Mouse (Mus musculus) stomach, postnatal 0 days (tissue): ENCODE measurements at regions not wholly inside any gene's neighbourhood (a gene's known extent, or its start where the extent isn't known, plus 50 kb on each side); places are given as distances from the start of the nearest gene placed in this dataset.

Experiments
- ATAC-seq: fragments of 200-750 bp; cut with Nextera tagmentation; 2 replicates; pipeline ENCODE4 v1.8.0; 2017; ENCODE audit not compliant: low FRiP score, low TSS enrichment
- DNase-seq: peaks from one replicate; pipeline ENCODE4 v3.0.0-alpha.2; 2016; ENCODE audit warnings: low spot score
- H3K27ac ChIP-seq: fragments of 300-500 bp; sonication (generic); replicated peaks from 2 replicates; pipeline ENCODE4 v1.5.1; 2014; ENCODE audit warnings: mild to moderate bottlenecking, control low read depth
- H3K27me3 ChIP-seq: fragments of 300-500 bp; sonication (generic); 2 replicates; pipeline ENCODE4 v1.6.1; 2014; ENCODE audit warnings: low read length; ENCODE audit not compliant: control insufficient read depth, insufficient read depth
- H3K36me3 ChIP-seq: fragments of 300-500 bp; sonication (generic); 2 replicates; pipeline ENCODE4 v1.6.1; 2014; ENCODE audit warnings: low read length, mixed read lengths; ENCODE audit not compliant: control insufficient read depth, insufficient read depth
- H3K4me1 ChIP-seq: fragments of 300-500 bp; sonication (generic); replicated peaks from 2 replicates; pipeline ENCODE4 v1.6.1; 2014; ENCODE audit warnings: antibody characterized with exemption; ENCODE audit not compliant: control insufficient read depth, insufficient read depth
- H3K4me2 ChIP-seq: fragments of 300-500 bp; sonication (generic); replicated peaks from 2 replicates; pipeline ENCODE4 v1.6.1; 2014; ENCODE audit warnings: low read depth, mild to moderate bottlenecking, control low read depth, moderate library complexity
- H3K4me3 ChIP-seq: fragments of 300-500 bp; sonication (generic); 2 replicates; pipeline ENCODE4 v1.5.1; 2014; ENCODE audit warnings: low read depth, low read length, control low read depth
- H3K9ac ChIP-seq: fragments of 300-500 bp; sonication (generic); 2 replicates; pipeline ENCODE4 v1.6.1; 2014; ENCODE audit warnings: mild to moderate bottlenecking, low read length, control low read depth, mixed read lengths
- H3K9me3 ChIP-seq: fragments of 300-500 bp; sonication (generic); 2 replicates; pipeline ENCODE4 v1.6.1; 2016; ENCODE audit warnings: low read length; ENCODE audit not compliant: control insufficient read depth
- CTCF ChIP-seq: IDR thresholded peaks from 2 replicates; pipeline ENCODE4 v1.5.1; 2016; ENCODE audit warnings: antibody characterized with exemption, low read depth, mild to moderate bottlenecking, moderate library complexity
- EP300 ChIP-seq: optimal IDR thresholded peaks from 2 replicates; pipeline ENCODE3; 2016; ENCODE audit warnings: antibody characterized with exemption
- WGBS: fragments of 180-500 bp; shearing (Covaris S2); extraction: QIAGEN DNeasy Blood & Tissue Kit; methylation state at CpG from one replicate; pipeline ENCODE4 v1.1.7; 2014; 5-methylcytosine and 5-hydroxymethylcytosine counted together

GRCm38 (mm10) chr5:74874691-74875090 is 169.9 kb downstream of the Chic2 start:
- Histone ChIP-seq H3K36me3 (no peaks in the 10 kb centered on the region), H3K4me2 (no peak overlapping the region), H3K9ac (no peak overlapping the region), H3K27me3 (no peaks in the 10 kb centered on the region; the same call in 1 of the 2 replicates), H3K4me3 (no peak overlapping the region), H3K27ac (no peak overlapping the region), H3K9me3 (no peaks in the 10 kb centered on the region), H3K4me1 (no peaks in the 10 kb centered on the region)
- no peak for DNase-seq
- whole genome bisulfite sequencing: 34% methylated on average over 6 of the region's 6 CpGs
- peak; percentile 42; the same call in 1 of the 2 replicates for ATAC-seq
- TF ChIP-seq CTCF (no peak), EP300 (no peak)

GRCm38 (mm10) chr5:74870615-74871014 is 167.9 kb upstream of the Lnx1 start:
- Histone ChIP-seq H3K9me3 (no peaks in the 10 kb centered on the region), H3K4me3 (no peak overlapping the region), H3K4me1 (no peaks in the 10 kb centered on the region), H3K4me2 (no peak overlapping the region), H3K36me3 (no peaks in the 10 kb centered on the region), H3K27ac (no peak overlapping the region), H3K9ac (no peak overlapping the region), H3K27me3 (no peaks in the 10 kb centered on the region)
- DNase-seq (no peak), ATAC-seq (no peak)
- TF ChIP-seq CTCF (no peak), EP300 (no peak)
- WGBS: 84% methylated on average over 12 of the region's 12 CpGs

DNA sequence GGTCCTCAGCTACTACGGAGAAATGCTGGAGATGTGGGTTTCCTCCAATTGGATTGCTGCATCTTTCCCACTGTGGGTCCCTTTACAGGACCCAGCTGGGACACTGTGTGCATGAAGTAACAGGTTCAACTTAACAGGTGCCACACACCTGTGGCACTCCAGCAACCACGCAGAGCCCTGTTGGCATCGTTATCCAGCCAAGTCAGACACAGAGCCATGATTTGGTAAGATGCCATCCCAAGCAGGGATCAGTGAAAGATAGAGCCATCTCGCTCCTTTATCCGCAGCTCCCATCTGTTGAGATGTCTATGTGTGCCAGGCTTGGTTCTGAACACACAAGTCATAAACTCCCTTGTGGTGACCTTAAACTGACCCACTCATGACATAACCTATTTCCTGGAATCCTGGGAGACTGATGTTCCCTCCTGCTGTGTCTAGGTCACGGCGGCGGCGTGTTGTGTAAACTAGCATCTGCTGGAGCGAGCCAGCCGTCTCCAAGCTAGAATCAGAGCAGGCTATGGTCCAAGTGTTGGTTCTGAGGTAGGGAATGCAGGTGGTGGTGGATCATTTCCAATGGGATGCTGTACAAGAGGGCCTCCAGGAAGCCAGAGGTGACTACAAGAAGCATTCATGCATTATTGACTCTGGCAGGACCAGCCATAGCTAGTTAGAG is 164.5 kb upstream of the Lnx1 start:
- H3K4me3 ChIP-seq: no peak overlapping the region
- no peak for DNase-seq
- TF ChIP-seq EP300 (no peak), CTCF (no peak)
- peak; percentile 4; the same call in 1 of the 2 replicates for ATAC-seq
- no peak overlapping the region for H3K4me2 ChIP-seq
- no peak overlapping the region for H3K27ac ChIP-seq
- H3K9ac ChIP-seq: no peak overlapping the region
- H3K27me3 ChIP-seq: no peaks in the 10 kb centered on the region
- no peaks in the 10 kb centered on the region for H3K36me3 ChIP-seq
- H3K4me1 ChIP-seq: no peaks in the 10 kb centered on the region
- H3K9me3 ChIP-seq: no peaks in the 10 kb centered on the region
- WGBS: 86% methylated on average over 11 of the region's 11 CpGs

- peak; percentile 41 for DNase-seq
- H3K36me3 ChIP-seq: no peaks in the 10 kb centered on the region
- H3K4me3 ChIP-seq: no peak overlapping the region
- ATAC-seq: peak; percentile 93
- no peak for TF ChIP-seq CTCF
- no peak for TF ChIP-seq EP300
- H3K9ac ChIP-seq: no peak overlapping the region
- no peak overlapping the region for H3K27ac ChIP-seq
- H3K4me2 ChIP-seq: no peak overlapping the region
- H3K4me1 ChIP-seq: no peaks in the 10 kb centered on the region
- WGBS: 9% methylated on average over 7 of the region's 7 CpGs
- H3K9me3 ChIP-seq: no peaks in the 10 kb centered on the region
- H3K27me3 ChIP-seq: no peaks in the 10 kb centered on the region
These were observed 164.0 kb upstream of the Lnx1 start for GRCm38 (mm10) chr5:74866697-74867096.

DNA sequence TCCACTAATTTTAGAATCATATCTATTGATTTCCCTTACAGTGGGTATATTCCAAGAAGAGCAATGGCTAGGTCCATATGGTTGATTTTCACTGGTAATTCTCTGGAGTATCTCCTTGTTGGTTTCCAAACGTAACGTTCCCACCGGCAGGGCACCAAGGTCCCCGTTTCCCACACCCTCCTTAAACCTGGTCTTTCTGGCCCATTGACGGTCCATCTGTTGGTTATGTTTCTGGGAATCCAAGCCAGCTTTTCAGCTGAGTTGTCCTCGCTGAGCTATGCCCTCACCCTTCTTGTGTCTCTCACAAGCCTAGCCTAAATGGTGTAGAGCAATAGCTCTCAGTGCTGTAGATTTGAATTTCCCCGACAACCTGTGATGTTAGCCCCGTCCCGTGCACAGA is 162.7 kb upstream of the Lnx1 start:
- no peak overlapping the region for H3K27ac ChIP-seq
- no peak for TF ChIP-seq EP300
- TF ChIP-seq CTCF: no peak
- H3K4me3 ChIP-seq: no peak overlapping the region
- H3K9me3 ChIP-seq: no peaks in the 10 kb centered on the region
- H3K27me3 ChIP-seq: no peaks in the 10 kb centered on the region
- H3K36me3 ChIP-seq: no peaks in the 10 kb centered on the region
- ATAC-seq (no peak), DNase-seq (no peak)
- 92% methylated on average over 9 of the region's 9 CpGs for WGBS
- no peak overlapping the region for H3K9ac ChIP-seq
- no peaks in the 10 kb centered on the region for H3K4me1 ChIP-seq
- no peak overlapping the region for H3K4me2 ChIP-seq

GRCm38 (mm10) chr5:74864540-74865157 is 161.9 kb upstream of the Lnx1 start:
- no peak overlapping the region for H3K4me2 ChIP-seq
- no peak overlapping the region for H3K27ac ChIP-seq
- no peak overlapping the region for H3K9ac ChIP-seq
- ATAC-seq (peak; percentile 53; the same call in 1 of the 2 replicates), DNase-seq (no peak)
- 69% methylated on average over 6 of the region's 6 CpGs for WGBS
- H3K27me3 ChIP-seq: no peaks in the 10 kb centered on the region
- no peak for TF ChIP-seq CTCF
- no peak for TF ChIP-seq EP300
- no peaks in the 10 kb centered on the region for H3K36me3 ChIP-seq
- H3K9me3 ChIP-seq: no peaks in the 10 kb centered on the region
- no peaks in the 10 kb centered on the region for H3K4me1 ChIP-seq
- no peak overlapping the region for H3K4me3 ChIP-seq
